ENCODE assay signal across 8 mouse cellular contexts in genomic region chr9:96669877-96670276, GRCm38 (mm10). TPM values are rescaled to one million over a fixed set of nuclear protein-coding genes. Genes with fewer than 3 reads are reported as not detected.
DNase-seq lines count a peak whose midpoint lies in the region; ATAC-seq lines count a peak whose summit lies in the region.

No protein-coding gene starts in this region.

- peak; percentile 93 to 96 for DNase-seq in B cell, adult 2 months
- DNase-seq in brain, adult 2 months (ENCODE audit: low read depth, low spot score): peak; percentile 99
- DNase-seq in heart, embryonic 10.5 days (ENCODE audit: low spot score): peak; percentile 98
- DNase-seq in liver: peak; percentile 91
- peak; percentile 89 to 92 for DNase-seq in spleen, postnatal 4 days (ENCODE audit: low spot score in 2 of 2)

- WGBS in heart, embryonic 10.5 days: 4% methylated on average over 15 of the region's 15 CpGs
- 3% methylated on average over 15 of the region's 15 CpGs for WGBS in kidney, embryonic 15.5 days

- no peaks in the 10 kb centered on the region for H3K36me3 ChIP-seq in heart, embryonic 10.5 days
- H3K36me3 ChIP-seq in kidney, embryonic 15.5 days: no peaks in the 10 kb centered on the region

- H3K4me3 ChIP-seq in heart, embryonic 10.5 days: peak overlapping the region; percentile 52
- peak overlapping the region; percentile 44 for H3K4me3 ChIP-seq in kidney, embryonic 15.5 days (replicated peaks)

- H3K4me2 ChIP-seq in kidney, embryonic 15.5 days: peak overlapping the region; percentile 74

- 0 out of 2 replicates have a peak overlapping the region, but pooled peaks have one; percentile 28 for H3K9ac ChIP-seq in kidney, embryonic 15.5 days

- no peaks in the 10 kb centered on the region for H3K27me3 ChIP-seq in heart, embryonic 10.5 days (ENCODE audit: insufficient read depth, poor library complexity, severe bottlenecking)
- H3K27me3 ChIP-seq in kidney, embryonic 15.5 days: no peaks in the 10 kb centered on the region

- peak overlapping the region; percentile 77 for H3K27ac ChIP-seq in heart, embryonic 10.5 days
- peak overlapping the region; percentile 61; the same call in 1 of the 2 replicates for H3K27ac ChIP-seq in kidney, embryonic 15.5 days

- peak; percentile 100 for ATAC-seq in erythroblast, adult 5-6 weeks (replicated peaks; ENCODE audit: low FRiP score, poor library complexity, severe bottlenecking)
- peak; percentile 100 for ATAC-seq in kidney, embryonic 15.5 days (replicated peaks; ENCODE audit: low FRiP score)
- peak; percentile 99 for ATAC-seq in monocyte, adult 5-6 weeks (replicated peaks; ENCODE audit: insufficient number of reproducible peaks, low FRiP score, low TSS enrichment, poor library complexity, severe bottlenecking)

- peaks cover 5% of the 10 kb centered on the region; the same call in 1 of the 2 replicates for H3K4me1 ChIP-seq in heart, embryonic 10.5 days
- H3K4me1 ChIP-seq in kidney, embryonic 15.5 days: peaks cover 4% of the 10 kb centered on the region

- no peaks in the 10 kb centered on the region for H3K9me3 ChIP-seq in heart, embryonic 10.5 days
- no peaks in the 10 kb centered on the region for H3K9me3 ChIP-seq in kidney, embryonic 15.5 days (replicated peaks)

RNA-seq across cellular contexts. Expression of gene Rasa2, which starts 38.5 kb away (rescaled TPM):
- 11.1 and 13.3 TPM in 2 replicates for total RNA-seq in erythroblast, adult 5-6 weeks (2015; ENCODE audit: low replicate concordance)
- total RNA-seq in erythroblast, adult 5-6 weeks (2017; ENCODE audit: low replicate concordance): 5.9 and 6.3 TPM in 2 replicates
- polyA plus RNA-seq in heart, embryonic 10.5 days (2016; fragmentation: Nextera tagmentation; extraction: Ambion mirVana): 14.2 and 15.8 TPM in 2 replicates
- 17.3 and 18.6 TPM in 2 replicates for polyA plus RNA-seq in kidney, embryonic 15.5 days (2015; fragmentation: Nextera tagmentation; extraction: Ambion mirVana)
- total RNA-seq in monocyte, adult 5-6 weeks (2017): 33.0 to 39.1 TPM (median 38.8 TPM) in 3 replicates

Comparison
In these comparisons a context has a peak if more than half of its experiments do, and no peak if none do; other contexts are left out.
1. Peak in every context shown above with its lines: DNase-seq, ATAC-seq, H3K4me3 ChIP-seq and H3K27ac ChIP-seq.